Mouse (Mus musculus): ENCODE results near the gene Rsph6a. TPM values are rescaled to one million over a fixed set of nuclear protein-coding genes. Genes with fewer than 3 reads are reported as not detected.

Rsph6a gene
- polyA plus RNA-seq, 1 experiment from 2014 or later, result 0.40 TPM

- H3K27ac ChIP-seq (ENCODE audit: low read depth, low read length), result no peak overlapping the region
- H3K9me3 ChIP-seq (ENCODE audit: control insufficient read depth, low read length), result no peaks in the 10 kb centered on the region
- no peaks in the 10 kb centered on the region for H3K27me3 ChIP-seq (replicated peaks; ENCODE audit: control insufficient read depth, insufficient read depth, low read length)
- peaks cover 16% of the 10 kb centered on the region for H3K4me1 ChIP-seq (ENCODE audit: control insufficient read depth, insufficient read depth, low read depth, low read length)
- H3K36me3 ChIP-seq (ENCODE audit: control insufficient read depth, insufficient read depth, low read length), result peaks cover 7% of the 10 kb centered on the region; the same call in 1 of the 2 replicates
- no peak overlapping the region for H3K9ac ChIP-seq (ENCODE audit: low read depth, low read length)
- H3K4me2 ChIP-seq (ENCODE audit: low read length), result no peak overlapping the region
- ATAC-seq, result no peak
- WGBS, result 94% methylated on average over 6 of the region's 6 CpGs
- no peak overlapping the region for H3K4me3 ChIP-seq (ENCODE audit: low read length)
Observed at GRCm38 (mm10) chr7:19074494-19074893, 20.0 kb downstream of the Rsph6a start.

DNA sequence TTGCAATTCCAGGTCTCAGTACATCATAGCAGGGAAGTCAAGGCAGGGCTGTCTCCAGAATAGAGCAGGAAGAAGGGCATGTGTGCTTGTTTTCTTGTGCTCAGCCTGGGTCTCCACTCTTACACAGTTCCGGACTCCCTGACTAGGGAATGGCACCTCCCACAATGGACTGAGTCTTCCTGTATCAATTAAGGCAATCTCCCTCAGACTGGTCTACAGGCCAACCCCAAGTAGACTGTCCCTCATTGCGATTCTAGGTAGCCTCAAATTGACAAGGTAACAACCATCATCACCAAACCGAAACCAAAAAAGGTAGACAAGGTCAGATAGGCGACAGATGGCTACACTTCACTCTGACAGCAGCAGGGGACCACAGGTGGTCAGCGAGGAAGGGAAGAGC, 20.7 kb downstream of the Rsph6a start:
- no peaks in the 10 kb centered on the region for H3K9me3 ChIP-seq (ENCODE audit: control insufficient read depth, low read length)
- no peak for ATAC-seq
- no peaks in the 10 kb centered on the region for H3K27me3 ChIP-seq (replicated peaks; ENCODE audit: control insufficient read depth, insufficient read depth, low read length)
- H3K4me2 ChIP-seq (ENCODE audit: low read length), result peak overlapping the region; percentile 63
- H3K4me3 ChIP-seq (ENCODE audit: low read length), result peak overlapping the region; percentile 95
- H3K27ac ChIP-seq (ENCODE audit: low read depth, low read length), result peak overlapping the region; percentile 67
- H3K36me3 ChIP-seq (ENCODE audit: control insufficient read depth, insufficient read depth, low read length), result peaks cover 12% of the 10 kb centered on the region; the same call in 1 of the 2 replicates
- 57% methylated on average over 5 of the region's 5 CpGs for WGBS
- H3K4me1 ChIP-seq (ENCODE audit: control insufficient read depth, insufficient read depth, low read depth, low read length), result peaks cover 16% of the 10 kb centered on the region
- peak overlapping the region; percentile 100; the same call in 1 of the 2 replicates for H3K9ac ChIP-seq (ENCODE audit: low read depth, low read length)

- peak within 1 kb of the TSS; percentile 84 for H3K27ac ChIP-seq (ENCODE audit: low read depth, low read length)
- peak within 1 kb of the TSS; percentile 95 for H3K4me3 ChIP-seq (ENCODE audit: low read length)
- peaks cover 18% of the 10 kb centered on the region; the same call in 1 of the 2 replicates for H3K36me3 ChIP-seq (ENCODE audit: control insufficient read depth, insufficient read depth, low read length)
- H3K9ac ChIP-seq (ENCODE audit: low read depth, low read length), result peak within 1 kb of the TSS; percentile 100
- H3K4me1 ChIP-seq (ENCODE audit: control insufficient read depth, insufficient read depth, low read depth, low read length), result peaks cover 16% of the 10 kb centered on the region
- ATAC-seq, result peak; percentile 98
- 1% methylated on average over 69 of the region's 91 CpGs for WGBS
- H3K27me3 ChIP-seq (replicated peaks; ENCODE audit: control insufficient read depth, insufficient read depth, low read length), result no peaks in the 10 kb centered on the region
- no peaks in the 10 kb centered on the region for H3K9me3 ChIP-seq (ENCODE audit: control insufficient read depth, low read length)
- H3K4me2 ChIP-seq (ENCODE audit: low read length), result peak within 1 kb of the TSS; percentile 90
Observed at GRCm38 (mm10) chr7:19075723-19076585, 21.5 kb downstream of the Rsph6a start, which contains the start of gene Dmwd. Gene Dmwd, plus strand, starts transcription at chr7:19076227.

DNA sequence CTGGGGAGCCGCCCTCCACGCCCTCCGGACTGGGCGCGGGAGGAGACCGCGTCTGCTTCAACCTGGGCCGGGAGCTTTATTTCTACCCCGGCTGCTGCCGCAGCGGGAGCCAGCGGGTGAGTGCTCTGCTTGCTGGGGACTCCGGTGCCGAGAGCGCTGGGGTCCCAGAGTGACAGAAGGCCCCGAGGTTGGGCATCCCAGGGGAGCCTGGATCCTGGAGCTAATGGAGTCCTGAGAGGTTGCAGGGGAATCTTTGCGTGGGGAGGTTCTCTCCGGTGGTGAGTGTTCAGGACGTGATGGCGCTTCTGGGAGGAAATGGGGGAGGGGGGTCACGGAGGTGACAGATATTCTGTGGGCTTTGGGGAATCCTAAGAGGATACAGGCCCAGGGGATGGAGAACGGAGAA, 22.1 kb downstream of the Rsph6a start:
- H3K36me3 ChIP-seq (ENCODE audit: control insufficient read depth, insufficient read depth, low read length), result peaks cover 24% of the 10 kb centered on the region; the same call in 1 of the 2 replicates
- peak overlapping the region; percentile 84 for H3K27ac ChIP-seq (ENCODE audit: low read depth, low read length)
- H3K4me1 ChIP-seq (ENCODE audit: control insufficient read depth, insufficient read depth, low read depth, low read length), result peaks cover 16% of the 10 kb centered on the region
- H3K9ac ChIP-seq (ENCODE audit: low read depth, low read length), result peak overlapping the region; percentile 100
- peak overlapping the region; percentile 95 for H3K4me3 ChIP-seq (ENCODE audit: low read length)
- no peaks in the 10 kb centered on the region for H3K9me3 ChIP-seq (ENCODE audit: control insufficient read depth, low read length)
- peak overlapping the region; percentile 90 for H3K4me2 ChIP-seq (ENCODE audit: low read length)
- no peaks in the 10 kb centered on the region for H3K27me3 ChIP-seq (replicated peaks; ENCODE audit: control insufficient read depth, insufficient read depth, low read length)
- whole genome bisulfite sequencing, result under 1% methylated on average over 22 of the region's 22 CpGs
- ATAC-seq, result no peak

DNA sequence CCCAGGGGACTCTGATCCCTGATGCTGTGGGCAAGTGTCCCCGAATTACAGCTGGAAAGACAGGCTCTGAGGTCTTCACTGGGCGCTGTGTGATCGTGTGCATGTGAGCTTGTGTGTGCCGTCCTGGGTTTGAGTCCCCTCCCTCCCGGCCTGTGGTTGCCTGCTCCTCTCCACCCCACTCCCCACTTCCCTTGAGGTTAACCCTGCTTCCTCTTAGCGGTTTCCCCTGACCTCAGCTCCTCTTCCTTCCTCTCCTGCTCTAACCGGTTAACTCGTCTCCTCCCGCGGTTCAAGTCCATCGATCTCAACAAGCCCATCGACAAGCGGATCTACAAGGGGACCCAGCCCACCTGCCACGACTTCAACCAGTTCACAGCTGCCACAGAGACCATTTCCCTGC, 23.3 kb downstream of the Rsph6a start:
- H3K27me3 ChIP-seq (replicated peaks; ENCODE audit: control insufficient read depth, insufficient read depth, low read length), result no peaks in the 10 kb centered on the region
- H3K9ac ChIP-seq (ENCODE audit: low read depth, low read length), result no peak overlapping the region; the same call in 1 of the 2 replicates
- H3K9me3 ChIP-seq (ENCODE audit: control insufficient read depth, low read length), result no peaks in the 10 kb centered on the region
- WGBS, result 76% methylated on average over 14 of the region's 14 CpGs
- H3K27ac ChIP-seq (ENCODE audit: low read depth, low read length), result no peak overlapping the region
- H3K4me2 ChIP-seq (ENCODE audit: low read length), result peak overlapping the region; percentile 90
- peaks cover 16% of the 10 kb centered on the region for H3K4me1 ChIP-seq (ENCODE audit: control insufficient read depth, insufficient read depth, low read depth, low read length)
- H3K36me3 ChIP-seq (ENCODE audit: control insufficient read depth, insufficient read depth, low read length), result peaks cover 35% of the 10 kb centered on the region
- H3K4me3 ChIP-seq (ENCODE audit: low read length), result peak overlapping the region; percentile 95
- no peak for ATAC-seq

DNA sequence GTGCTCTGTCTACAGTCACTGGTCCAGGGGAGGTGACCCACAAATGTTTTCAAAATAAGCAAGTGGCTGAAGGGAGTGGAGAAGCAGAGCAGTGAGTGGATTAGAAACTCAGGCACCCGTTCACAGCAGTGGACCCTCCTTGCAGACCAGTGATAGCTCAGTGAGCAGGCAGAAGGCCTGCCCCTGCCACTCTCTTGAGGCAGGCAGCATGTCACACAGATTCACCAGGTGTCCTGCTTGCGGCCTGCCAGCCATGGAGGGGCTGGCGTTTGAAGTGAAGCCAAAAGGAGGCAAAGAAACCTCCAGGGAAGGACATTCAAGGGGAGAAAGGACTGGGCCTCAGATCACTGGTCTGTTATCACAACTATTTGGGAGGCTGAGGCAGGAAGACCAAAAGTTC, 24.2 kb downstream of the Rsph6a start:
- Histone ChIP-seq H3K27me3 (replicated peaks; ENCODE audit: control insufficient read depth, insufficient read depth, low read length) (no peaks in the 10 kb centered on the region), H3K27ac (ENCODE audit: low read depth, low read length) (no peak overlapping the region), H3K4me3 (ENCODE audit: low read length) (no peak overlapping the region), H3K4me2 (ENCODE audit: low read length) (no peak overlapping the region), H3K36me3 (ENCODE audit: control insufficient read depth, insufficient read depth, low read length) (peaks cover 39% of the 10 kb centered on the region), H3K9me3 (ENCODE audit: control insufficient read depth, low read length) (no peaks in the 10 kb centered on the region), H3K9ac (ENCODE audit: low read depth, low read length) (no peak overlapping the region), H3K4me1 (ENCODE audit: control insufficient read depth, insufficient read depth, low read depth, low read length) (peaks cover 22% of the 10 kb centered on the region)
- ATAC-seq, result no peak
- WGBS, result 91% methylated on average over 3 of the region's 3 CpGs

DNA sequence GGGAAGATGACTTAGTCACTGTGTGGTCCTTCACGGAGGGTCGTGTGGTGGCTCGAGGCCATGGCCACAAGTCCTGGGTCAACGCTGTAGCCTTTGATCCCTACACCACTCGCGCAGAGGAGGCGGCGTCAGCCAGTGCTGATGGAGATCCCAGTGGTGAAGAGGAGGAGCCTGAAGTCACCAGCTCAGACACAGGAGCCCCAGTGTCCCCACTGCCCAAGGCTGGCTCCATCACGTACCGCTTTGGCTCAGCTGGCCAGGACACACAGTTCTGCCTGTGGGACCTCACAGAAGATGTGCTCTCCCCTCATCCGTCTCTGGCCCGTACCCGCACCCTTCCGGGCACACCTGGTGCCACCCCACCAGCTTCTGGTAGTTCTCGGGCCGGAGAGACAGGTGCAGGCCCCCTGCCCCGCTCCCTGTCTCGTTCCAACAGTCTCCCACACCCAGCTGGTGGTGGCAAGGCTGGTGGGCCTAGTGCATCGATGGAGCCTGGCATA, 26.0 kb downstream of the Rsph6a start:
- Histone ChIP-seq H3K9me3 (ENCODE audit: control insufficient read depth, low read length) (no peaks in the 10 kb centered on the region), H3K9ac (ENCODE audit: low read depth, low read length) (no peak overlapping the region), H3K36me3 (ENCODE audit: control insufficient read depth, insufficient read depth, low read length) (peaks cover 39% of the 10 kb centered on the region), H3K27me3 (replicated peaks; ENCODE audit: control insufficient read depth, insufficient read depth, low read length) (no peaks in the 10 kb centered on the region), H3K4me2 (ENCODE audit: low read length) (no peak overlapping the region), H3K4me3 (ENCODE audit: low read length) (no peak overlapping the region), H3K4me1 (ENCODE audit: control insufficient read depth, insufficient read depth, low read depth, low read length) (peaks cover 19% of the 10 kb centered on the region), H3K27ac (ENCODE audit: low read depth, low read length) (no peak overlapping the region)
- 89% methylated on average over 19 of the region's 19 CpGs for WGBS
- ATAC-seq, result no peak

- Histone ChIP-seq H3K27me3 (replicated peaks; ENCODE audit: control insufficient read depth, insufficient read depth, low read length) (no peaks in the 10 kb centered on the region), H3K4me1 (ENCODE audit: control insufficient read depth, insufficient read depth, low read depth, low read length) (peaks cover 13% of the 10 kb centered on the region), H3K9me3 (ENCODE audit: control insufficient read depth, low read length) (no peaks in the 10 kb centered on the region), H3K4me3 (ENCODE audit: low read length) (no peak overlapping the region), H3K27ac (ENCODE audit: low read depth, low read length) (no peak overlapping the region), H3K9ac (ENCODE audit: low read depth, low read length) (no peak overlapping the region), H3K4me2 (ENCODE audit: low read length) (no peak overlapping the region), H3K36me3 (ENCODE audit: control insufficient read depth, insufficient read depth, low read length) (peaks cover 42% of the 10 kb centered on the region)
- 90% methylated on average over 4 of the region's 4 CpGs for WGBS
- no peak for ATAC-seq
Observed at GRCm38 (mm10) chr7:19082171-19082570, 27.7 kb downstream of the Rsph6a start.

DNA sequence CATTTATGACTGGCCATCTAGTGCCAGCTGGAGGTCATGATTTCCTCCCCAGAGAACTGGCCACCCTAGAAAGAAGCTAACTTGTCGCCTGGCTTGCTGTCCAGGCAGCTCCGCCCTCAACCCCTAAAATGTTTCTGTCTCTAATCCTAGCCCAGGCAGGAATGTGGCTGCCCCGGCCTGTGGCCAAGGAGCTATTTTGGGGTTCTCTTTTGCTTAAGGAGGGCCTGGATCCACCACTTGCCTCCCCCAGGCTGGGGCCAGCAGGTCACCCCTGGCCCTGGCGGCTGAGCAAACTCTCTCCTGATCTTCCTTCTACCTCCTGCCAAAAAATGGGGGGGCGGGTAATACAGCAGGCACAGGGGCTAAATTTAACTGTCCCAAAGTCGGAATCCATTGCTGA, 28.6 kb downstream of the Rsph6a start:
- peaks cover 49% of the 10 kb centered on the region for H3K36me3 ChIP-seq (ENCODE audit: control insufficient read depth, insufficient read depth, low read length)
- ATAC-seq, result no peak
- H3K4me1 ChIP-seq (ENCODE audit: control insufficient read depth, insufficient read depth, low read depth, low read length), result peaks cover 6% of the 10 kb centered on the region; the same call in 1 of the 2 replicates
- H3K9ac ChIP-seq (ENCODE audit: low read depth, low read length), result no peak overlapping the region
- no peak overlapping the region for H3K4me2 ChIP-seq (ENCODE audit: low read length)
- H3K4me3 ChIP-seq (ENCODE audit: low read length), result no peak overlapping the region
- no peak overlapping the region for H3K27ac ChIP-seq (ENCODE audit: low read depth, low read length)
- H3K27me3 ChIP-seq (replicated peaks; ENCODE audit: control insufficient read depth, insufficient read depth, low read length), result no peaks in the 10 kb centered on the region
- no peaks in the 10 kb centered on the region for H3K9me3 ChIP-seq (ENCODE audit: control insufficient read depth, low read length)
- WGBS, result 67% methylated on average over 6 of the region's 6 CpGs

Measured in hindbrain, embryonic 16.5 days (tissue).